Mouse (Mus musculus): Measurements from ENCODE around the gene Cxcl17.
A peak's percentile ranks its signal among the peaks of the same experiment; 100 is the strongest.
"Not testable (repeated sequence)": the region's sequence is repeated elsewhere in the genome, so short reads cannot be mapped to it uniquely, and the experiment has no call there.

Gene Cxcl17

GRCm38 (mm10) chr7:25426380-25426779 is 13.7 kb upstream of the Cxcl17 start:
- DNase-seq (ENCODE audit: low read depth, low spot score), result not testable (repeated sequence)

- DNase-seq (ENCODE audit: low read depth, low spot score), result peak; percentile 90
Observed at GRCm38 (mm10) chr7:25424429-25424828, 11.7 kb upstream of the Cxcl17 start.

- DNase-seq (ENCODE audit: low read depth, low spot score), result no peak
Observed at GRCm38 (mm10) chr7:25422286-25422841, 9.7 kb upstream of the Cxcl17 start.

GRCm38 (mm10) chr7:25419943-25420342 is 7.3 kb upstream of the Cxcl17 start:
- no peak for DNase-seq (ENCODE audit: low read depth, low spot score)

GRCm38 (mm10) chr7:25419536-25419935 is 6.8 kb upstream of the Cxcl17 start:
- DNase-seq (ENCODE audit: low read depth, low spot score), result peak; percentile 90

- peak; percentile 61 for DNase-seq (ENCODE audit: low read depth, low spot score)
Observed at GRCm38 (mm10) chr7:25417597-25417996, 4.9 kb upstream of the Cxcl17 start.

GRCm38 (mm10) chr7:25411861-25412260 is 825 bp downstream of the Cxcl17 start:
- DNase-seq (ENCODE audit: low read depth, low spot score), result no peak

GRCm38 (mm10) chr7:25410969-25411615 is 1.6 kb downstream of the Cxcl17 start:
- no peak for DNase-seq (ENCODE audit: low read depth, low spot score)

GRCm38 (mm10) chr7:25409114-25409760 is 3.4 kb downstream of the Cxcl17 start:
- DNase-seq (ENCODE audit: low read depth, low spot score), result peak; percentile 89

GRCm38 (mm10) chr7:25406468-25406867 is 6.2 kb downstream of the Cxcl17 start:
- no peak for DNase-seq (ENCODE audit: low read depth, low spot score)

- peak; percentile 95 for DNase-seq (ENCODE audit: low read depth, low spot score)
Observed at GRCm38 (mm10) chr7:25402671-25403101, 10.0 kb downstream of the Cxcl17 start.

- no peak for DNase-seq (ENCODE audit: low read depth, low spot score)
Observed at GRCm38 (mm10) chr7:25401986-25402385, 10.7 kb downstream of the Cxcl17 start.

GRCm38 (mm10) chr7:25401551-25401950 is 11.1 kb downstream of the Cxcl17 start:
- DNase-seq (ENCODE audit: low read depth, low spot score), result no peak

GRCm38 (mm10) chr7:25399028-25399427 is 13.7 kb downstream of the Cxcl17 start:
- not testable (repeated sequence) for DNase-seq (ENCODE audit: low read depth, low spot score)

GRCm38 (mm10) chr7:25398610-25399009 is 14.1 kb downstream of the Cxcl17 start, which contains the start of gene Lipe:
Gene Lipe (minus strand): TSS chr7:25398710.
- DNase-seq (ENCODE audit: low read depth, low spot score), result no peak

GRCm38 (mm10) chr7:25396621-25397020 is 16.1 kb downstream of the Cxcl17 start:
- DNase-seq (ENCODE audit: low read depth, low spot score), result no peak

- peak; percentile 96 for DNase-seq (ENCODE audit: low read depth, low spot score)
Observed at GRCm38 (mm10) chr7:25395558-25396521, 16.8 kb downstream of the Cxcl17 start.

GRCm38 (mm10) chr7:25395186-25395557 is 17.5 kb downstream of the Cxcl17 start:
- no peak for DNase-seq (ENCODE audit: low read depth, low spot score)

- no peak for DNase-seq (ENCODE audit: low read depth, low spot score)
Observed at GRCm38 (mm10) chr7:25394754-25395153, 17.9 kb downstream of the Cxcl17 start.

GRCm38 (mm10) chr7:25393451-25394210 is 19.1 kb downstream of the Cxcl17 start:
- no peak for DNase-seq (ENCODE audit: low read depth, low spot score)

GRCm38 (mm10) chr7:25392851-25393250 is 19.8 kb downstream of the Cxcl17 start:
- DNase-seq (ENCODE audit: low read depth, low spot score), result no peak
